Mouse (Mus musculus): Measurements from ENCODE around the gene Agbl3. TPM values are rescaled to one million over a fixed set of nuclear protein-coding genes. Genes with fewer than 3 reads are reported as not detected.

Agbl3 gene
- total RNA-seq (2017), result 6.1 and 6.9 TPM in 2 replicates

- peak; percentile 90 for ATAC-seq (ENCODE audit: extremely low read depth, insufficient number of reproducible peaks, low FRiP score, poor library complexity, severe bottlenecking)
Observed at GRCm38 (mm10) chr6:34780231-34780942, at the start of gene Agbl3. Agbl3 (plus strand) TSS chr6:34780432.

GRCm38 (mm10) chr6:34731007-34731406 is 49.2 kb upstream of the Agbl3 start:
- no peak for ATAC-seq (ENCODE audit: extremely low read depth, insufficient number of reproducible peaks, low FRiP score, poor library complexity, severe bottlenecking)

- no peak for ATAC-seq (ENCODE audit: extremely low read depth, insufficient number of reproducible peaks, low FRiP score, poor library complexity, severe bottlenecking)
Observed at GRCm38 (mm10) chr6:34731529-34731928, 48.7 kb upstream of the Agbl3 start.

- ATAC-seq (ENCODE audit: extremely low read depth, insufficient number of reproducible peaks, low FRiP score, poor library complexity, severe bottlenecking), result no peak
Observed at GRCm38 (mm10) chr6:34734940-34735695, 45.1 kb upstream of the Agbl3 start.

GRCm38 (mm10) chr6:34736934-34737333 is 43.3 kb upstream of the Agbl3 start:
- ATAC-seq (ENCODE audit: extremely low read depth, insufficient number of reproducible peaks, low FRiP score, poor library complexity, severe bottlenecking), result no peak

- no peak for ATAC-seq (ENCODE audit: extremely low read depth, insufficient number of reproducible peaks, low FRiP score, poor library complexity, severe bottlenecking)
Observed at GRCm38 (mm10) chr6:34743946-34744345, 36.3 kb upstream of the Agbl3 start.

GRCm38 (mm10) chr6:34747846-34748245 is 32.4 kb upstream of the Agbl3 start:
- ATAC-seq (ENCODE audit: extremely low read depth, insufficient number of reproducible peaks, low FRiP score, poor library complexity, severe bottlenecking), result no peak

- ATAC-seq (ENCODE audit: extremely low read depth, insufficient number of reproducible peaks, low FRiP score, poor library complexity, severe bottlenecking), result no peak
Observed at GRCm38 (mm10) chr6:34748566-34748965, 31.7 kb upstream of the Agbl3 start.

GRCm38 (mm10) chr6:34749526-34749925 is 30.7 kb upstream of the Agbl3 start:
- no peak for ATAC-seq (ENCODE audit: extremely low read depth, insufficient number of reproducible peaks, low FRiP score, poor library complexity, severe bottlenecking)

- ATAC-seq (ENCODE audit: extremely low read depth, insufficient number of reproducible peaks, low FRiP score, poor library complexity, severe bottlenecking), result no peak
Observed at GRCm38 (mm10) chr6:34750487-34751120, 29.6 kb upstream of the Agbl3 start.

GRCm38 (mm10) chr6:34751625-34752024 is 28.6 kb upstream of the Agbl3 start:
- no peak for ATAC-seq (ENCODE audit: extremely low read depth, insufficient number of reproducible peaks, low FRiP score, poor library complexity, severe bottlenecking)

GRCm38 (mm10) chr6:34754448-34754847 is 25.8 kb upstream of the Agbl3 start:
- no peak for ATAC-seq (ENCODE audit: extremely low read depth, insufficient number of reproducible peaks, low FRiP score, poor library complexity, severe bottlenecking)

GRCm38 (mm10) chr6:34758340-34758739 is 21.9 kb upstream of the Agbl3 start:
- no peak for ATAC-seq (ENCODE audit: extremely low read depth, insufficient number of reproducible peaks, low FRiP score, poor library complexity, severe bottlenecking)

- peak; percentile 42; the same call in 1 of the 2 replicates for ATAC-seq (ENCODE audit: extremely low read depth, insufficient number of reproducible peaks, low FRiP score, poor library complexity, severe bottlenecking)
Observed at GRCm38 (mm10) chr6:34760023-34760422, 20.2 kb upstream of the Agbl3 start.

GRCm38 (mm10) chr6:34765721-34766120 is 14.5 kb upstream of the Agbl3 start:
- ATAC-seq (ENCODE audit: extremely low read depth, insufficient number of reproducible peaks, low FRiP score, poor library complexity, severe bottlenecking), result no peak

GRCm38 (mm10) chr6:34769984-34770383 is 10.2 kb upstream of the Agbl3 start:
- no peak for ATAC-seq (ENCODE audit: extremely low read depth, insufficient number of reproducible peaks, low FRiP score, poor library complexity, severe bottlenecking)

- no peak for ATAC-seq (ENCODE audit: extremely low read depth, insufficient number of reproducible peaks, low FRiP score, poor library complexity, severe bottlenecking)
Observed at GRCm38 (mm10) chr6:34770491-34770890, 9.7 kb upstream of the Agbl3 start.

GRCm38 (mm10) chr6:34776396-34776795 is 3.8 kb upstream of the Agbl3 start:
- no peak for ATAC-seq (ENCODE audit: extremely low read depth, insufficient number of reproducible peaks, low FRiP score, poor library complexity, severe bottlenecking)

- no peak for ATAC-seq (ENCODE audit: extremely low read depth, insufficient number of reproducible peaks, low FRiP score, poor library complexity, severe bottlenecking)
Observed at GRCm38 (mm10) chr6:34777094-34777493, 3.1 kb upstream of the Agbl3 start.

All from neutrophil, adult 5-6 weeks (primary cell).